Mouse (Mus musculus) spleen, adult 10 weeks (tissue): ENCODE measurements around the gene Ramac. TPM values are rescaled to one million over a fixed set of nuclear protein-coding genes. Genes with fewer than 3 reads are reported as not detected.

Experiments used
- polyA plus RNA-seq: library from polyadenylated mRNA; stranded (reverse); fragments of 350-450 nt; fragmentation: Illumina TruSeq; extraction: RNeasy Lipid Tissue Mini Kit (QIAGEN cat#74804); gene quantifications from one replicate; pipeline ENCODE4 v1.2.3, GENCODE M21; 2015; ENCODE audit warnings: low replicate concordance; ENCODE audit not compliant: insufficient read depth

The Ramac gene
- 97.6 TPM for polyA plus RNA-seq

GRCm38 (mm10) chr7:81762180-81763109, at the start of gene Ramac:
Ramac (plus strand) TSS chr7:81762925.

GRCm38 (mm10) chr7:81789095-81789757, 26.5 kb downstream of the Ramac start, which contains the start of gene 3110040N11Rik:
3110040N11Rik (minus strand) TSS chr7:81789478.

Other genes starting within 250 kb of the Ramac start
- 2.3 TPM for gene Fsd2, start 196.0 kb upstream of the Ramac start, polyA plus RNA-seq
- gene Whamm, start 191.7 kb upstream of the Ramac start, polyA plus RNA-seq, result 16.6 TPM
- 1.1 TPM for gene Homer2, start 55.4 kb upstream of the Ramac start, polyA plus RNA-seq
- gene 3110040N11Rik, start 26.6 kb downstream of the Ramac start, polyA plus RNA-seq, result 22.3 TPM
- 128 TPM for gene Btbd1, start 66.5 kb downstream of the Ramac start, polyA plus RNA-seq
- not detected for gene Gm10160, start 92.9 kb downstream of the Ramac start, polyA plus RNA-seq
- 183 TPM for gene Tm6sf1, start 96.1 kb downstream of the Ramac start, polyA plus RNA-seq
- 8.9 TPM for gene Hdgfl3, start 171.5 kb downstream of the Ramac start, polyA plus RNA-seq
- 0.23 TPM for gene Bnc1, start 229.4 kb downstream of the Ramac start, polyA plus RNA-seq